In the genomic region with DNA sequence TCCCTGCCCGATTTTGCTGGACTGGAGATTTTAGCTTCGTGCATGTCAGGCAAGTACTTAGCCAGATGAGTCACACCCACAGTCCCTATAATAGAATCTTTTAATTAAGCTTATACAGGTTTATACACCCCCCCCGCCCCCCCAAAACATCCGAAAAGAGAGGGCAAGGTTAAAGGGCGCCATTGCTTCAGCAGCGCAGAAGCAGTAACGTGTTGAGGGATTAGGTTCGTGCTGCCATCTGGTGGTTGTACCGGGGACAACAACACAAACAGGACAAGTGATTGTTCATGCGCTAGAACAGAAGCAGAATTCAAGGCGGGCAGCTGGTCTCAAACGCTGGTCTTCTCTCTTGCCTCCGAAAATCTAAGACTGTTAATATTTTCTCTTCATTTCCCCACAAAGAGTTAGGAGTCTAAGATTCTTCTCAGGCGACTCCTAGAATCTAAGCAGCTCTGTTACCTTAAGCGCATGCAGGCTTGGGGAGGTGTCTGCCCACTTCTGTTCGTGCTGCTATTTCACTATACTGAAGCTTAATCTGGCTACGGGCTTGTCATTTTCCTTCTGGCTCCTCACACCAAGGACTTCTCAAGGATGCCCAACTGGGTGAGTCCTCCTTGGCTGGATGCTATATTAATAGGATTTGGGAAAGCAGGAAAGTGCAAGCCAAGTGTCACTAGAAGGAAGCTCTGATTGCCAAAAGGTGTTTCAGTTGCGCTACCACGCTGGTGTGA, we compare ENCODE assay signal across 8 mouse cellular contexts. TPM values are rescaled to one million over a fixed set of nuclear protein-coding genes. Genes with fewer than 3 reads are reported as not detected.
DNase-seq lines count a peak whose midpoint lies in the region; ATAC-seq lines count a peak whose summit lies in the region.

No protein-coding gene starts in this region.

- H3K9me3 ChIP-seq in hindbrain, embryonic 13.5 days: no peaks in the 10 kb centered on the region
- H3K9me3 ChIP-seq in midbrain, embryonic 11.5 days (ENCODE audit: control insufficient read depth, low read length): no peaks in the 10 kb centered on the region

- H3K27ac ChIP-seq in hindbrain, embryonic 13.5 days: no peak overlapping the region
- H3K27ac ChIP-seq in midbrain, embryonic 11.5 days (ENCODE audit: low read depth, low read length): no peak overlapping the region

- intact Hi-C loops in left cerebral cortex, postnatal 14 days (cut with DNase I): no loop called here

- H3K4me1 ChIP-seq in hindbrain, embryonic 13.5 days (replicated peaks): no peaks in the 10 kb centered on the region
- no peaks in the 10 kb centered on the region for H3K4me1 ChIP-seq in midbrain, embryonic 11.5 days (ENCODE audit: control insufficient read depth, insufficient read depth, low read length)

- ATAC-seq in frontal cortex, adult (ENCODE audit: low TSS enrichment): peak; percentile 89
- peak; percentile 41; the same call in 1 of the 2 replicates for ATAC-seq in hindbrain, embryonic 13.5 days (ENCODE audit: low FRiP score)
- ATAC-seq in midbrain, embryonic 11.5 days (ENCODE audit: low FRiP score): peak; percentile 55

- WGBS in hindbrain, embryonic 13.5 days: 48% methylated on average over 19 of the region's 19 CpGs
- WGBS in midbrain, embryonic 11.5 days: 42% methylated on average over 19 of the region's 19 CpGs

- DNase-seq in gastrocnemius, adult 18-20 months (ENCODE audit: low spot score): peak; percentile 81
- DNase-seq in gastrocnemius, postnatal 25 days: no peak
- DNase-seq in cerebellum, adult 18-20 months: peak; percentile 76 to 85
- DNase-seq in left cerebral cortex, postnatal 14 days (ENCODE audit: low spot score in 2 of 2): peak; percentile 92 to 93
- DNase-seq in midbrain, embryonic 11.5 days (ENCODE audit: low spot score, missing footprints): peak; percentile 98
- DNase-seq in skeletal muscle tissue, adult 2 months (ENCODE audit: low read depth, low spot score): peak; percentile 60

- H3K4me3 ChIP-seq in hindbrain, embryonic 13.5 days: no peak overlapping the region
- no peak overlapping the region for H3K4me3 ChIP-seq in midbrain, embryonic 11.5 days (ENCODE audit: low read depth, low read length)

- H3K4me2 ChIP-seq in hindbrain, embryonic 13.5 days: no peak overlapping the region
- no peak overlapping the region for H3K4me2 ChIP-seq in midbrain, embryonic 11.5 days

- H3K9ac ChIP-seq in hindbrain, embryonic 13.5 days: no peak overlapping the region
- no peak overlapping the region for H3K9ac ChIP-seq in midbrain, embryonic 11.5 days (ENCODE audit: low read length)

- no peaks in the 10 kb centered on the region for H3K27me3 ChIP-seq in hindbrain, embryonic 13.5 days
- H3K27me3 ChIP-seq in midbrain, embryonic 11.5 days (ENCODE audit: control insufficient read depth, insufficient read depth, low read length): no peaks in the 10 kb centered on the region

- no peaks in the 10 kb centered on the region for H3K36me3 ChIP-seq in hindbrain, embryonic 13.5 days
- no peaks in the 10 kb centered on the region for H3K36me3 ChIP-seq in midbrain, embryonic 11.5 days (ENCODE audit: control insufficient read depth, insufficient read depth, low read length)

RNA-seq across cellular contexts. Expression of gene 4930444G20Rik, which starts 57.6 kb away (rescaled TPM):
- total RNA-seq in gastrocnemius, adult 18-20 months (2021): not detected
- not detected for total RNA-seq in gastrocnemius, postnatal 25 days (2021)
- not detected in 2 replicates for polyA plus RNA-seq in hindbrain, embryonic 13.5 days (2015; fragmentation: Nextera tagmentation; extraction: Ambion mirVana)
- total RNA-seq in left cerebral cortex, postnatal 14 days (2021): not detected
- polyA plus RNA-seq in midbrain, embryonic 11.5 days (2014; fragmentation: Nextera tagmentation; extraction: Ambion mirVana): not detected in 2 replicates
